Mouse (Mus musculus): ENCODE results near the gene Gm42669.

DNA sequence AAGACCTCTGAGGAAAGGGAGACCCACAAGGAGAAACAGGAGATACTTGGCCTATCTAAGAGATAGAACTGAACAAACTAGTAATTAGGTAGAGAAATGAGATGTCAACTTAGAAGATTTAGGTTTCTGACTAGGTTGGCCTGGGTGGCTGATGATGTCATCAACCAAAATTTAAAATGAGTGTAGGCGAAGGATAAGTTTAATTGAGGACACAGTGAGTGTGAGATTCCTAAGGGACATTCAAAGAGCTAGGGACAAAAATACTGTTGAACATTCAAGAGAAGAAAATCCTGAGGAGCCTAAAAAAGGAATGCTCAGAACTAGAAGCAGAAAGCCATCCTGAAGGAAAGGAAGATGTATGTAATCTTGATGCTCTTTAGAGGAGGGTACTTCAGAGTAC lies 8.7 kb downstream of the Gm42669 start:
- TF ChIP-seq POLR2A (IDR thresholded peaks at IDR 0.05; ENCODE audit: borderline replicate concordance, control insufficient read depth, low read depth, low read length) = no peak
- no peak for TF ChIP-seq CTCF (IDR thresholded peaks at IDR 0.05; ENCODE audit: control insufficient read depth, insufficient read depth, low read length)

Data from bone marrow, adult 2 months (tissue).